Mouse (Mus musculus) cortical plate, adult 2 months (tissue): ENCODE measurements around the gene Jade1.

Source experiments
- CTCF ChIP-seq: fragments of 200-500 bp; IDR thresholded peaks from 2 replicates; pipeline ENCODE4 v1.5.1; 2011; ENCODE audit warnings: mild to moderate bottlenecking, control low read depth, low read length; ENCODE audit not compliant: insufficient read depth; ENCODE audit errors: extremely low read depth
- POLR2A ChIP-seq: fragments of 200-500 bp; IDR thresholded peaks from 2 replicates; pipeline ENCODE4 v1.6.1; 2011; ENCODE audit warnings: mild to moderate bottlenecking, low read length, control low read depth; ENCODE audit not compliant: insufficient read depth; ENCODE audit errors: extremely low read depth

- TF ChIP-seq POLR2A (no peak), CTCF (no peak)
Observed at GRCm38 (mm10) chr3:41618488-41618887, 63.0 kb downstream of the Jade1 start.
